Mouse (Mus musculus) erythroid progenitor cell, adult 5-6 weeks (primary cell): ENCODE results near the gene Epb41l1. TPM values are rescaled to one million over a fixed set of nuclear protein-coding genes. Genes with fewer than 3 reads are reported as not detected.
A peak's percentile ranks its signal among the peaks of the same experiment; 100 is the strongest.
"Not testable (repeated sequence)": the region's sequence is repeated elsewhere in the genome, so short reads cannot be mapped to it uniquely, and the experiment has no call there.

Source experiments
- ATAC-seq: replicated peaks from 2 replicates; pipeline ENCODE4 v1.8.0; 2016; ENCODE audit warnings: moderate number of reproducible peaks, mild to moderate bottlenecking, moderate TSS enrichment, inconsistent platforms; ENCODE audit not compliant: poor library complexity, low FRiP score, severe bottlenecking
- total RNA-seq, 2 experiments: library from RNA; stranded (forward) in 1 of 2; stranded (reverse) in 1 of 2; fragments of 150-400 nt in 1 of 2; fragments of 186-747, 209-891 nt in 1 of 2; gene quantifications; 2 replicates each; pipeline versions ENCODE4 v1.2.3 to v1.2.4; 2015 to 2017; ENCODE audit warnings: low replicate concordance in 2 of 2

Epb41l1 gene
- total RNA-seq (2015; ENCODE audit: low replicate concordance) (0.36 and 0.84 TPM in 2 replicates), total RNA-seq (2017; ENCODE audit: low replicate concordance) (1.4 and 5.8 TPM in 2 replicates)

DNA sequence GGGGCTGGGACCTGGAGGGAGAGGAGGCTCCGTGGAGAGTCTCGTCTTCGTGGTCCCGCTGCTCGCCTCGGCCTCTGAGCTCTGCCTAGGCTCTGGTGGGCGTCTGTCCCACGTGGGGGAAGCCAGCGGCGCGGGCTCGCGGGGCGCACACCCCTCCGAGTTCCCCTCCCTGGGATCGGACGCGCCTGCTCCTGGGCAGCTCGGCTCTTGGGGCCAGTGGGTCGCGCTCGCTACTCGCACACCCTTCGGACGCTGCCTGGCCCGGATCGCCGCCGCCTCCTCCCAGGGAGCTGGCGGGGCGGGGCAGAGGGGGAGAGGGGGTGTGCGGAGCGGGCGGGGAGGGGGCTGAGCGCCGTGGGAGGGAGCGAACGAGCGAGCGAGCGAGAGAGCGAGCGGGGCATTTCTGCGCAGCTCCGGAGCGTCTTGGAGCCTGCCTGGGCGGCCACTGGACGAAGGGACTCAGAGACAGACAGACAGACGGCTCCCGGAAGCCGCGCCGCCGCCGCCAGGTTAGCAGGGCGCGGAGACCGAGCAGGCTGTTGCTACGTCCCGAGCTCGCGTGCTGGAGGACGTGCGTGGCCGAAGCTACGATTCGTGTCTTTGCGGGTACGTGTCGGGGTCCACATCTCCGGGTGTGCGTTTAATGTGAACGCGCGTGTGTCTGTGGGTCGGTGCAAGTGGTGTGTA is at the start of gene Epb41l1:
Gene Epb41l1, plus strand, starts transcription at position 216 of the 687 bp plus-strand sequence.
- no peak for ATAC-seq

GRCm38 (mm10) chr2:156376956-156377355 is 43.8 kb upstream of the Epb41l1 start:
- no peak for ATAC-seq

GRCm38 (mm10) chr2:156379929-156380328 is 40.8 kb upstream of the Epb41l1 start:
- ATAC-seq: no peak

GRCm38 (mm10) chr2:156381350-156381749 is 39.4 kb upstream of the Epb41l1 start:
- no peak for ATAC-seq

GRCm38 (mm10) chr2:156392461-156393154 is 28.1 kb upstream of the Epb41l1 start:
- ATAC-seq: peak; percentile 91

DNA sequence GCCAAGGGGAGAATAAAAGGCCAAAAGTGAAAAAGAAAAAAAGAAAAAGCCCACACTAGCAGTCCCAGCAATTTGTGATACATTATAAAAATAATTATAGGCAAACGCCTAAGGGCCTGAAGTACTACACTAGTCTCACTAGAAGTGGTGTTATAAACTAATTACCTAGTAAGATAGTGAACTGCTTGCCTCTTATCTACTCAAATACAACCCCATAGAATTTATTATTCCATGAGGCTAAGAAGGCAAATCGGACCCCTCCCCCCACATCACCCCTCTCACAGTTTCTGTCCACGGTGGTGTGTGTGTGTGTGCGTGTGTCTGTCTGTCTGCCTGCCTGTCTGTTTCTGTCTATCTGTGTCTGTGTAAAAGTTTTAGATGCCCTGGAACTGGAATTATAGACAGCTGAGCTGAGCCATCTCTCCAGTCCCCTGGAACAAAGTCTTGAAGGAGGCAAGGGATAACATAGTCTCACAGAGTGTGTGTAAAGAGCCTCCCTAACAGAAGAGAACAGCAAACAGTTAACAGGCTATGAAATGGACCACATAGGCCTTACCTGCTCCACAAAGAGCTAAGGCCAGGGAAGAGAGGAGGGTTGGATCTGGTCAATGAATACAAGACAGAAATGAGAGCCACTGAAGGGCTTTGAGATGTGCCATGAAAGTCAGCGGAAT is 27.4 kb upstream of the Epb41l1 start:
- ATAC-seq: no peak

DNA sequence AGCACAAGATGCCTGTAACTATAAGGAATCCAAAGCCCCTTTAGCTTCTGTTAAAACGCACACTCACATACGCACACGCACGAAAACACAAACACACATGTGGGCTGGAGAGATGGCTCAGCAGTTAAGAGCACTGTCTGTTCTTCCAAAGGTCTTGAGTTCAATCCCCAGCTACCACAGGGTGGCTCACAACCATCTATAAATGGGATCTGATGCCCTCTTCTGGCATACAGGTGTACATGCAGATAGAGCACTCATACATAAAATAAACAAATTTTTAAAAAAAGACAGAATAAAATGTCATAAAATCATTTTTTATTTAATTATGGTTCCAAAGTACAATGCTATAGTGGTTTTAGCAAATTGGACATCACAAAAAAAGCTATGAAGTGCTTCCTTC is 26.4 kb upstream of the Epb41l1 start:
- ATAC-seq: no peak

- no peak for ATAC-seq
These were observed 24.6 kb upstream of the Epb41l1 start for GRCm38 (mm10) chr2:156396096-156396495.

- ATAC-seq: no peak
These were observed 22.7 kb upstream of the Epb41l1 start for GRCm38 (mm10) chr2:156397988-156398387.

- ATAC-seq: no peak
These were observed 21.2 kb upstream of the Epb41l1 start for GRCm38 (mm10) chr2:156399485-156399884.

- ATAC-seq: peak; percentile 67
These were observed 19.4 kb upstream of the Epb41l1 start for GRCm38 (mm10) chr2:156401331-156401730.

DNA sequence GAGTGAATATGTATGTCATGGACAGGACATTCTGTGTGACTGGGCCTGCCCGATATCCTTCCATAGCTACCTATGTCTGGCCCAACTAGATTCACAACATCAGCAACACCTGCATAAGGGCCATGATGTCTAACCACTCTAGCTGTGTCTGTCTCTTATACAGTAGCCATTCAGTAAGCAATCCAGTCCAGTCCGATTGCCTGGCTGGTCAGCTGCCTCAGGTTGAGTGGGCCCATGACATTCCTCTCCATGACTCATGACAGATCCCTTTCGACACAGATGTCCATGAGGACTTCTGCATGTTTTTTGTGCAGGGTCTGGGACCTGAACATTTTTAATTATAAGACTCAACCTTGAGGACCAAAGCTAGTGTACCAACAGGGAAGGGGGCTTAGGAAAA is 18.7 kb upstream of the Epb41l1 start:
- ATAC-seq: no peak

DNA sequence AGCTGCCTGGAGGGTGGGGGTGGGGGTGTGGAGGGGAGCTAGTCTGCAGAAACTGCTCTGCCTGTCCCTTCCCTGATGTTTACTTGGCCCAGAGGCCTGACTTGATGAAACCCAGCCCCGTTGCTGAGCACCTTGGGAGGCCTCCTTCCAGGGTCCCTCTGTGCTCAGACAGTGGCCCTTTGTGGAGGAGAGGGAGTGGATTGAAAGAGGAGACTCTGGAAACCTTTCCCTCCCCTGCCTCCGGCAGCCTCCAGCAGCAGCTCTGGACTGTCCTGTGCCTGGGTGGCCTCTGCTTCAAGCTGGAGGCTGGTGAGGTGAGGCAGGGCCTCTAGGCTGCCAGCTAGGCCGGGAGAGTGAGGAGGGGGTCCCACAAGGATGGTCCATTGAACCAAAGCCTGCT is 13.7 kb upstream of the Epb41l1 start:
- no peak for ATAC-seq

- no peak for ATAC-seq
These were observed 12.5 kb upstream of the Epb41l1 start for GRCm38 (mm10) chr2:156408168-156408567.

- ATAC-seq: not testable (repeated sequence)
These were observed 9.4 kb upstream of the Epb41l1 start for GRCm38 (mm10) chr2:156411348-156411747.

- ATAC-seq: no peak
These were observed 5.7 kb upstream of the Epb41l1 start for GRCm38 (mm10) chr2:156414996-156415395.

DNA sequence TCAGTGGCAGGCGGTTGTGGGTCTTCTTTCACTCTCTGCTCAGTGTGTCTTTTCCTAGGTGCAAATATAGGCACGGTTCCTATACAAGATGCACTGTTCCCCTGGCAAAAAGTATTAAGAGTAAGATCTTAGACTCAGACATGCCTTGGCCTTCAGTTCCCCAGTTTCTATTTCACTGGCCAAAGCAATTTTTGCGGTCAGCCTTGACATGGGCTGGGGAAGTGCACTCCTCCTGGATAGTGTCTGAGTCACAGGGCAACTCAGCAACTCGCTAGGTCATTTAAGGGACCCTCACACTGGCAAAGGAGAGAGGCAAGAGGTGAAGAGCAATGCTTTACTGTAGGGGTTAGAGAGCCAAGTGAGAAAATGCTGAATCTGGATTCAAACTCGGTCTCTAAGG is 5.0 kb upstream of the Epb41l1 start:
- ATAC-seq: no peak

DNA sequence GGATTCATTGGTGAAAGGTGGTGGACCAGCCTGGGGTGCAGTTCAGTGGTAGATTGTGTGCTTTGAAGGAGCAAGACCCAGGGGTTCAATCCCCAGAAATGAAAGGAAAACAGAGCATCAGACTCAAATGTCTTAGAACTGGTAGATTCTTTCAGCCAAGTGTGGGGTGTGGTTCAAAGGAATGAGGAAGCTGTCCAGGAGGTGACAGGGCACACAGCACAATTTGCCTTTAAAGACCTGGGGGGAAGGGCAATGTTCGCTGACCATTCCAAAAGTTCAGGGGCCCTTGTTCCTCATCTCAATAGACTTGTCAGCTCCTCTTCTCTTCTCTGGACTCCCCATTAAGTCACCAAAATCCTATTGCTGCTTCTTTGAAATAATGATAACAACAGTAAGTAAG is 3.5 kb upstream of the Epb41l1 start:
- no peak for ATAC-seq

DNA sequence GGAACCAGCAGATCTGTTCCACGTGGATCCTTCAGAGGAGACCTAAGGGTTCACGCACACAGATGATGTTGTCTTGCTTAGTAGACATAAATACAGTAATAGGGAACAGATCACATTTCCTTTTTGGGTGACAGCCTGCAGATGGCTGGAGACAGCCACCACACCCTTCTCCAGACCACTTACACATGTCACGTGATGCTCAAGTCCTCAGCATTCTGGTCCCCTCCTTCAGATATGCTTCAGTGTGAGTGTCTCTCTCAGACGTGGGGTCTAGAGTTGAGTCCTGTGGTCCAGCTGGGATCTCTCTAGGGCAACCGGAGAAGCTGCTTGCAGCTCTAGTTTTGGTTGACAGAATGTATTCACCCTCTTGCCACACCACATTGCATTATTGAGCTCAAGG is 2.2 kb upstream of the Epb41l1 start:
- ATAC-seq: no peak

DNA sequence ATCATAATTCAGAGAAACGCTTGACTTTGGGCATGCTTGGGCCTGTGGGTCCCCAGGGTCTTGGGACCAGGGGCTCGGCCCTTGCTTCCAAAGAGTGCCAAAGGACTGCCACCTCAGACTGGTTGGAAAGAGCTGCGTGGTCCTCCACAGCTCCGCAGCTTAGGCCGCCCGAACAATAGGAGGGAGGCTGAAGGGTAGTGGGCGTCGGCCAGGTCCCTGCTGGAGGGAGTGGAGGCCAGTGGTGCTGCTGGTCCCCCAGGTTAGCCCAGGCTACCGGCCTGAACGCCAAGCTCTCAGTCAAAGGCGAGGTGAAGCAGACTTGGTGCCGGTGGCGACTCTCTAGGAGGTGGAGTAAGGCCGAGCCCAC is 399 bp upstream of the Epb41l1 start:
- ATAC-seq: no peak
